Mouse (Mus musculus) kidney, adult 8-10 months (tissue): ENCODE measurements around the gene Irx6.

Experiments used
- DNase-seq, 2 experiments: peaks; one replicate each; pipeline ENCODE4 v3.0.0; 2022

Gene Irx6

DNA sequence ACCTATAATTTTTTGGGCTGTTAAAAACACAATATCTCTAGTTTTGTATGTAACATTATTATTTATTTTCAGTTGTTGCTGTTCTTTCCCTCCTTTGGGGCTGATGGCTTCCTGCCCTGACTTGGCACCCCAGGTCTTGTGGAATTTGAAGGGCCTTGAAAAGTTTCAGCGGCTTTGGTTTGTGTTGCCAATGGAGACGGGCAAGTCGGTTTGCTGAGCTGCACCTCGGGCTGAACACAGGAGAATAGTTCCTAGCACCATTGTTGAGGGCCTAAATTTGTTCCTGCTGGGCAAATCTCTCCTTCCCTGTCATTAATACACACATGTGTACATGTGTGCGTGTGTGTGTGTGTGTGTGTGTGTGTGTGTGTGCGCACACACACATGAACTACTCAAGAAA lies 49.2 kb downstream of the Irx6 start:
- DNase-seq = no peak

DNA sequence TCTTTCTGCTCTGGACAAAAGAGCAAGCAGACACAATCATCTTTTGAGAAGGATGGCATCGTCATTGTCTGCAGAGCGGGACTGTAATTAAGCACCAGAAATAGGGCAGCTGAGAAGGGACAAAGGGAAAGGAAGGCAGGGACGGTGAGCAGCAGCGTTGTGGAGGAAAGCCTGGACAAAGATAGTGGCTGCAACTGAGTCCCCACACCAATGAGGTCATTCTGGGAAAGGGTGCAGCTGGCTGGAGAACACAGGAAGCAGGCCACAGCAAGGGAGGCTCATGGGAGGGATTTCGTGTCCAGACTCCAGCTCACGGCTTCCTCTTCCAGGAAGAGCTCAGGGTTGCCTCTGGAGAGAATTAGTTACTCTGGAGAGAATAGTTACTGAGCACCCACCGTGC lies 49.9 kb downstream of the Irx6 start:
- no peak for DNase-seq

DNA sequence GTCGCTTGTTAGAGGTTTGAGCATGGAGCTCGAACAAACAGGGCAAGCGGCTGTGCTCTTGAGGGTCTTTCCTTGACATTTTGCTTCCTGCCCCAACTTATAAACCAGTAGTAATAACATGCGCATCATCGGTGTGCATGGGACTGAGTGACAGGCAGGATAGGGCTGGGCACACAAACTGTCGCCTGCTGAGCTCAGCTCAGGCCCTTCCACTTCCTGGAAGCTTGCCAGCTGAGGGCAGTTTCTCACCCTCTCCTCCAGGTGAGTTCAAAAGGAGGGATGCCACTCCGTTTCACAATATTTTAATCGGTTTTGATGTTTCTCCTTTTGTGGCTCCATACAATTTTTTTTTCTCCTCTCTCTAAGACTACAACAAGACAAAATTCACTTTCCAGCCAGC lies 50.3 kb downstream of the Irx6 start:
- no peak for DNase-seq
